Mouse (Mus musculus): ENCODE data around the gene Ube2l6. TPM values are rescaled to one million over a fixed set of nuclear protein-coding genes. Genes with fewer than 3 reads are reported as not detected.

Gene Ube2l6
- total RNA-seq (2021) = 1 to 10 TPM; 4.2 to 4.3 TPM

DNA sequence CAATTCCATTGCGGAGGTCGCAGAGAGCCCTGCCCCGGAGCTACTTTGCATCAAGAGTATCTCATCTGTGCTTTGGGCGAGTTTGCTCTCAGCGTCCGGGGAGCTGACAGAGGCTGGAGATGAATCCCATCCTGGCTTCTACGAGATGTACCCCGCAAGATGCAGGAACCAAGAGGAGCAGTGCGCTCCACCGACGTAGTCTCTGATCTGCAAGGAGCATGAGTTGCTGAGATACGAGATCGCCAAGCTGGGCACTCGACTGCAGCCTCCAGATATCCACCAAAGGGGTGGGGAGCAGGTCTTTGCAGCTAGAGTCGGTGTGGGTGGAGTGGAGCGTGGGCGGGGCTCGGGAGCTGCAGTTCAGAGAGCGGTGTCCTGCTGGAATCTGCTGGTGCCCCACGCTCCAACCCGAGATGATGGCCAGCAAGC, at the start of gene Ube2l6:
Gene Ube2l6, plus strand, starts transcription at position 336 of the 429 bp plus-strand sequence.
- peak; percentile 42 to 59 for DNase-seq

GRCm38 (mm10) chr2:84750115-84750514, 48.5 kb upstream of the Ube2l6 start:
- DNase-seq = no peak

- DNase-seq = no peak
These were observed 42.4 kb upstream of the Ube2l6 start for GRCm38 (mm10) chr2:84756245-84756644.

- no peak for DNase-seq
These were observed 41.5 kb upstream of the Ube2l6 start for GRCm38 (mm10) chr2:84757026-84757682.

DNA sequence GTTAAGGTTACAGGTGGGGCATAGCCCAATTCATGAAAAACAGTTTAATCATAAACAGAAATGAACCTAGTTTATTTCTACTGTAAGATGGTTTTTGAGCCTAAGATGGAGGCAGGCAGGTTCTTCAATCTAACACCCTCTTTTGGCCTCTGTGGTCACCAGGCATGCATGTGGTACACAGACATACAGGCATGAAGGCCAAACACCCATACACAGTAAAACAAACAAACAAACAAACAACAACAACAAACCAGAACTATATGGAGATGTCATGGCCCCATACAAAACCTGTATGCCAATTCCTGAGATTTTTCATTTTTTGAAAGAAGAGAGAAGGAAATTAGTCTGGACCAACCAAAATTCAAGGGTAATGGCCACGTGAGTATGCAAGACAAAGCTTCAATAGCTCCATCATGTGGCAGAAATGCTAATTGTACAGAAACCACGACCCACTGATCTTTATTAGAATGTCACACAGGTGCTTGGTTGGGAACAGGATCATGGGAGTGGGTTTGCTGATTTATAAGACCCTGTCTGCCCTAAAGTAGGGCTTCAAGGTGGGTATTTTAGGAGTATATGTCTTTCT, 40.0 kb upstream of the Ube2l6 start:
- DNase-seq = no peak

DNA sequence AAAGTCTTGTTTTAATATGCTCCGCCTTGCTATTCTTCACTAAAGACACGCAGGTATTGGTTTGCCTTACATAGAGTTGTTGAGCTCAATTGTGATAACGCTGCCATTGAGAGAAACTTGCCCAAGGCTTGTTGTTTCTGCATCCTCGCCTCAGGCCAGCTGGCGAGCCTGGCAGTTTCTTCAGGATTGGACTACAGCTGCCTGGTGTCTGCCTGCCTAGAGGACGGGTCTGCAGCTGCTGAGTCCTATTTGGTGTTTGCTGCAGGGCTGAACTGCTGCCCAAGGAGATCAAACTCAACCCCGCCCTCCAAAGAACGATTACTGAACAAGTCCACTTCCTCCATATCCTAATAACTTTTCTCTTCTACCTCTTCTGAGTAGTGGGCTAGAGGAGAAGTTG, 37.9 kb upstream of the Ube2l6 start:
- DNase-seq = no peak

DNA sequence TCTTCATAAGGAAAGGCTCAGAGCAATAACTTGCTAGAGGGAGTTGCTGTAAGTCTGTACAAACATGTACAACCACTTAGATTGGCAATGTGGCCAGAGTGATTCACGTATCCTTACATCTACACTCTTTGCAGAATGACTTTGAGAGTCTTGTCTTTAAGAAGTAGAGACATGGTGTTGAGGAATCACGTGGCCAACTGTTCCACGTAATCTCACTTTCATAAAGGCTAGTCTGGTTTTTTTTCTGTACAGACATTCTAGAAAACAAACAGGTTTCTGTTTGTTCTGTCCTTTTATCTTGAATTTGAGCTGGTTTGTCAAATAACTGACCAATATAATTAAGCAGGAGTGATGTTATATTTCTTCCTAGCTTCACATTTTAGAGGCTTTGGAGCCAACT, 37.3 kb upstream of the Ube2l6 start:
- DNase-seq = no peak

GRCm38 (mm10) chr2:84761840-84762239, 36.8 kb upstream of the Ube2l6 start:
- DNase-seq = no peak

- no peak for DNase-seq
These were observed 36.3 kb upstream of the Ube2l6 start for GRCm38 (mm10) chr2:84762295-84762694.

DNA sequence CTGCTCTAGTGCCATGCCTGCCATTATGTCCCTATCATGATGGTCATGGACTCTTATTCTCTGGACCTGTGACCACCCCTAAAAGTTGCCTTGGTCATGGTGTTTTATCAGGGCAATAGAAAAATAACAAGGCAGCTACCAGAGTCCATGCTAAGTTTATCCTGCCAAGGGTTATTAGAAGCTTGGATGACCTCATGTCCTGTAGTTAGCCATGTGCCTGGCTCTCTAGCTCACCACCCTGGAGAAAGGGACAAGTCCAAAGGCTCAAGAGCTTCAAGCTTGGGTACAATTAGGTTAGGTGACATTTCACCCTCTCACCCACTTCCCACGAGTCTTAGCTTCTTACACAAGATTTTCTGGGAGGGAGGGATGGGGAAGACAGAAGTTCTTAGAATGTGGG, 35.8 kb upstream of the Ube2l6 start:
- DNase-seq = no peak

- DNase-seq = no peak
These were observed 28.1 kb upstream of the Ube2l6 start for GRCm38 (mm10) chr2:84770501-84770900.

DNA sequence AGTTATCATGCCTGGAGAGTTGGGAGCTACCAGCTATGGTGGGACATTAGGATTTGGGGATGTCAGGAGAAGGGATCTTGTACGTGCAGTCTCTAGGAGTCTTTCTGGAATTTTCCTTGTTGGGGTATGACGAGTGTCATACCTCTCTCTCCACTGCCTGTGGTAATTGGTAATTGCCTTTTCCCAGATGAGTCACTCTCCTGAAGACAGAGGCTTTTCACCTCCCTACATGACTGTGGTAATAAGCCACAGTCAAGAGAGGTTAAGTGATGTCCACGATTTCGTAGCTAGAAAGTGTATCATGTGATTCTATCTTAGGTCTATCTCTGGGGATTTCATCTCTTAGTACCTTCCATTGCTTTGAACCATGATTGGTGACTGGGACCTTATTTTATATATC, 26.2 kb upstream of the Ube2l6 start:
- no peak for DNase-seq

GRCm38 (mm10) chr2:84773195-84773594, 25.4 kb upstream of the Ube2l6 start:
- DNase-seq = no peak

DNA sequence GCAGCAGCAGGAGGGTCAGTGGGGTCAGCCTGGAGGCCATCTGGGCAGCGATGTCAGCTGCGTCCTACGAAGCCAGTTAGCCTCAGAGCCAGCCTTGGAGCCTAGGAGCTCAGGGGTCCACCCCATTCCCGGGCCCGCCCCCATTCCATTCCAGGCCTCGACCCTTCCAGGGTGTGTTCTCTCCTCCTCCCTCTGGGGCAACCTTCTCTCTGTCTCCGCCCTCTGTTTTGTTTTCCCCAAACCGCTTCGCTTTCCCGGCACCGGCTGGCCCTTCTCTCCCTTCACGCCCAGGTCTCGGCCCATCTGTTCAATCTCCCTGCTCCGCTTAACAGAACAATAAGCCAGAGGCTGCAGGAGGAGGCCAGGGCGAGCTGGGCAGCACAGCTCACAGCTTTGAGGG, 23.9 kb upstream of the Ube2l6 start:
- DNase-seq = no peak

GRCm38 (mm10) chr2:84775241-84775640, 23.4 kb upstream of the Ube2l6 start, which contains the start of gene Serping1:
TSS of gene Serping1 (minus strand) at chr2:84775444.
- no peak for DNase-seq

DNA sequence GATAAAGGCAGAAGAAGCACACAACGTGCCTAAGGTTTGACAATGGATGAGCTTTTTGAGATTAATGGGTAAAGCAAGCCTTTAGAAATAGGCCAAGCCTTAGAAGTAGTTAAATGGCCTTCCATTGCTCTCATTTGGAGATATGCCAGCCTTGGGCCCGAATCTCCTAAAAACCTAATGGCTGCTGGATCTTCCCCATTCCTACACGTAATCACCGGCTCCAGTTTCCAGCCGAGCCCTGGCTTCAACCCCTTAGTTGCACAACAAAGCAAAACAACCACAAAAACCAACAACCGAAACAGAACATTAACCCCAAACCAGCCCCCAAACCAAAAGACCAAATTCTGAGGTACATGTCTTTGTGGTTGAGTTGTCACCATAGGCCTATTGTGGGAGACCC, 23.0 kb upstream of the Ube2l6 start:
- DNase-seq = no peak

- DNase-seq = no peak
These were observed 20.9 kb upstream of the Ube2l6 start for GRCm38 (mm10) chr2:84777706-84778105.

DNA sequence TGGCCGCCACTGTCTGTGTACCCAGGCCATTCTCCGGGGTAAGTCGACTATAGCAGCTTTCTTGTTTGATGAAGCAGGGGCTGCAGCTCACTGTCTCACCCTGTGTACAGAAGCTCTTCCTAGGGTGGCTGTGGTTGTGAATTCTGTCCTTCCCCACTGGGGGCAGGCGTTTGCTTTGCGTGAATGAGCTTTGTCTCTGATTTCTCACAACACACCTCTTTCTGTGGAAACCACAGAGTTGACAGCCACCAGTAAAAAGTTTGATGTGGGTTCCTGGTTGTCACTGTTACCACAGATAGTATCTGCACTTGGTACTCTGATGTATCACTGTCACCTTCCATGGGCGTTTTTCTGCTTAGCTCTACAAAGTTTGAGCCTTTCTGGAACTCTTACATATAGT, 19.4 kb upstream of the Ube2l6 start:
- DNase-seq = no peak

GRCm38 (mm10) chr2:84783315-84783714, 15.3 kb upstream of the Ube2l6 start:
- no peak for DNase-seq

GRCm38 (mm10) chr2:84783840-84784566, 14.6 kb upstream of the Ube2l6 start:
- no peak for DNase-seq

- DNase-seq = no peak
These were observed 10.3 kb upstream of the Ube2l6 start for GRCm38 (mm10) chr2:84788316-84788715.

DNA sequence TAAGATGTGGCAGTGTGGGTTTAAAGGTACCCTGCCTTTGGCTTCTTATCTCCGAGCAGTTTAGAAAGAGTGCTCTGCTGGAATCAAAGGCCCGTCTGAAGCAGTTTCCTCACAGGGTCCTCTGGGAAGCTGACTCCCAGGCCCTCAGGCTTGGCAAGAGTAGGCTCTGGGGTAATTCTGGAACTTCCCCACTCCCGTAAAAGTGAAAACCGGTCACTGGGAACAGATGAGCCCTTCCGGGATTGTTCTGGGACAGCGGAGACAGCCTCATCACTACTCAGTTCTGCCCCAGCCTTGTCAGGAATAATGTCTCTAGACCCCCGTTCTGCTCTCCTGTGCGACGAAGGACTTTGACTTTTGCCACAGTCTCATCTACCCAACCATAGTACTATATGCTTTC, 8.2 kb upstream of the Ube2l6 start:
- no peak for DNase-seq

DNA sequence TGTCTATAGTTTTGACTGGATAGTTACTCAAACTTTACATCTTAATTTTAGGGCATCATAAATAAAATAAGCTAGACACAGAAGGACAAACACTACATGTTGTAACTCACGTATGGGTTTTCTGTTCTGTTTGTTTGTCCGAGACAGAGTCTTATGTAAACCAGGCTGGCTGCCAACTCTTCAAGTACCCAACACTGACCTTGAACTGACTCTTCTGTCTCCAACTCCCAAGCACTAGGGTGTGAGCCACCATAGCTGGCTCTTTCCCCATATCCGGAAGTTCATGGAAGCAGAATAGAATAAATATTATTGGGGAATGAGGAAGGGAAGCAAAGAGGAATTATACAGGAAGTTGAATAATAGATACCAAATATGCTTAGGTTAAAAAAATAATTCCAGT, 6.1 kb upstream of the Ube2l6 start:
- DNase-seq = no peak

DNA sequence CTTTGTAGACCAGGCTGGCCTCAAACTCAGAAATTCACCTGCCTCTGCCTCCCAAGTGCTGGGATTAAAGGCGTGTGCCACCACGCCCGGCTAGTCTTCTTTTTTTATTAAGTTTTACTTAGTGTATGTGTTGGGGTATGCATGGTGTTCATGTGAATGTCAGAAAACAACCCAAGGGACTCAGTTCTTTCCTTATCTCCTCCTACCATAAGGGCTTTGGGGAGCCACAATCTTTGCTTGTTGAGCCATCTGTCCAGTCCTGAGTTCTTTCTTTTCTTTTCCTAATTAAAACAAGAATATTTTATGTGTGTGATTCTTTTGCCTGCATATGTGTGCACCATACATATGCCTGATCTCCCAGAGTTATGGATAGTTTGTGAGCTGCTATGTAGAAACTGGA, 5.5 kb upstream of the Ube2l6 start:
- no peak for DNase-seq

Data from layer of hippocampus, postnatal 36 days (tissue).